Mouse (Mus musculus) liver, adult 2 months (tissue): ENCODE measurements around the gene Kcnq5. TPM values are rescaled to one million over a fixed set of nuclear protein-coding genes. Genes with fewer than 3 reads are reported as not detected.

ENCODE experiments used
- DNase-seq: peaks from one replicate; pipeline ENCODE4 v3.0.0-alpha.2; 2011; ENCODE audit warnings: low read depth, low spot score; ENCODE audit errors: extremely low read depth
- H3K27ac ChIP-seq: fragments of 200-500 bp; replicated peaks from 2 replicates; pipeline ENCODE4 v1.5.1; 2012; ENCODE audit warnings: low read depth, mild to moderate bottlenecking, control low read depth, inconsistent platforms, low read length; ENCODE audit not compliant: insufficient read depth
- H3K27me3 ChIP-seq: fragments of 200-500 bp; 2 replicates; pipeline ENCODE4 v1.6.1; 2012; ENCODE audit warnings: mild to moderate bottlenecking, moderate library complexity, low read length, inconsistent platforms; ENCODE audit not compliant: control insufficient read depth, insufficient read depth
- H3K36me3 ChIP-seq: fragments of 200-500 bp; 2 replicates; pipeline ENCODE4 v1.6.1; 2012; ENCODE audit warnings: low read length, inconsistent platforms; ENCODE audit not compliant: control insufficient read depth, insufficient read depth
- H3K4me1 ChIP-seq: fragments of 200-500 bp; 2 replicates; pipeline ENCODE4 v1.6.1; 2011; ENCODE audit warnings: low read length; ENCODE audit not compliant: control insufficient read depth, insufficient read depth
- H3K4me3 ChIP-seq: fragments of 200-500 bp; 2 replicates; pipeline ENCODE4 v1.5.1; 2011; ENCODE audit warnings: low read depth, mild to moderate bottlenecking, control low read depth, low read length, moderate library complexity; ENCODE audit not compliant: insufficient read depth
- H3K79me2 ChIP-seq: fragments of 200-500 bp; 2 replicates; pipeline ENCODE4 v1.6.1; 2012; ENCODE audit warnings: inconsistent platforms, mild to moderate bottlenecking, low read length, moderate library complexity; ENCODE audit not compliant: control insufficient read depth, insufficient read depth
- H3K9ac ChIP-seq: fragments of 200-500 bp; 2 replicates; pipeline ENCODE4 v1.6.1; 2012; ENCODE audit warnings: low read depth, mild to moderate bottlenecking, control low read depth, inconsistent platforms, low read length
- CTCF ChIP-seq: fragments of 200-500 bp; IDR thresholded peaks from 2 replicates; pipeline ENCODE4 v1.5.1; 2011; ENCODE audit warnings: low read depth, low read length, control low read depth
- POLR2A ChIP-seq: fragments of 200-500 bp; IDR thresholded peaks from 2 replicates; pipeline ENCODE4 v1.6.1; 2011; ENCODE audit warnings: low read length, control low read depth; ENCODE audit not compliant: insufficient read depth; ENCODE audit errors: extremely low read depth
- WGBS: fragments of 180-500 bp; shearing (Covaris S2); methylation state at CpG from one replicate; pipeline ENCODE4 v1.1.7; 2018; 5-methylcytosine and 5-hydroxymethylcytosine counted together
- polyA plus RNA-seq: library from polyadenylated mRNA; depleted of rRNA; stranded (reverse); fragments of >200 nt; gene quantifications from 2 replicates; pipeline ENCODE4 v1.2.3, GENCODE M21; 2012
- total RNA-seq: library from RNA; depleted of rRNA; stranded (reverse); fragments of >200 nt; gene quantifications from 2 replicates; pipeline ENCODE4 v1.2.3, GENCODE M21; 2014

Gene Kcnq5
- total and polyA plus RNA-seq, 2 experiments = 0.09 TPM

DNA sequence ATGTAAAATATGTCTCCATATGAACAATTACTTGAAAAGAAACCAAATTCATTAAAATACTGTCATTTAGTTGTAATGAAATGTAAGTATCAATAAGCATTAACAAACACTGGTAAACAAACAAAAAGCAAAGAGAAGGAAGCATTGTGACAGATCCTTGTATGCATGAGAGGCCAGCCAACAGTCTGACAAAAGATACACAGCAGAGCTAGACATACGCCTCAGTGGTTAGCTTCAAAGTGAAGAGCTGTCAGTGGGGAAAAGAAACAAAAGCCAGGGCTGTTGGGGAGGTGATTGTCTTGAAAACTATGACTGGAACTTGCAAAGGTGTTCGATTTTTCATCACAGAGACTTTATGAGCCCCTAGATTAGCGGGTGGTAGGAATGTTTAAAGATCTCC, 78.0 kb downstream of the Kcnq5 start:
- TF ChIP-seq CTCF = no peak
- TF ChIP-seq POLR2A = no peak
- Histone ChIP-seq H3K36me3 (no peaks in the 10 kb centered on the region), H3K79me2 (no peaks in the 10 kb centered on the region), H3K4me3 (no peak overlapping the region), H3K9ac (no peak overlapping the region), H3K27me3 (no peaks in the 10 kb centered on the region), H3K4me1 (no peaks in the 10 kb centered on the region), H3K27ac (no peak overlapping the region)
- no peak for DNase-seq
- WGBS = 80% methylated on average over 3 of the region's 3 CpGs

DNA sequence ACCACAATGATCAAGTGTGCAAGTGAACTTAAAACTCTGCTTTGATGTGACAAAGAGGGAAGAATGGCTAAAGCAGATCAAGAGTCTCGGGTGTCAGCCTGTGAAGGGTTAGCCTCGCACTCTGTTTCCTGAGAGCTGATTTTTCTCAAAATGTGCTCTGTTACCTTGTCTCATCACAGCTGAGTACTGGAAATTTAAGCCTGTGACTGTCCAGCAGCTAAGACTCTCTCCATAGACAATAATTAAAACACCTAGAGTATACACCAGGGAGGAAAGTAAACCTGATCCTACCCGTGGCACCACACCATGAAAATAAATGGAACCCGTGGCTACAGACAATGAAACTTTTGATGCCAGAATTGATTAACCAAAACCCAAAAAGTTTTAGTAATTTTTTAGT, 90.9 kb downstream of the Kcnq5 start:
- Histone ChIP-seq H3K27me3 (no peaks in the 10 kb centered on the region), H3K27ac (no peak overlapping the region), H3K9ac (no peak overlapping the region), H3K4me1 (no peaks in the 10 kb centered on the region), H3K36me3 (no peaks in the 10 kb centered on the region), H3K4me3 (no peak overlapping the region), H3K79me2 (no peaks in the 10 kb centered on the region)
- WGBS = 62% methylated on average over 4 of the region's 4 CpGs
- TF ChIP-seq POLR2A (no peak), CTCF (no peak)
- no peak for DNase-seq

DNA sequence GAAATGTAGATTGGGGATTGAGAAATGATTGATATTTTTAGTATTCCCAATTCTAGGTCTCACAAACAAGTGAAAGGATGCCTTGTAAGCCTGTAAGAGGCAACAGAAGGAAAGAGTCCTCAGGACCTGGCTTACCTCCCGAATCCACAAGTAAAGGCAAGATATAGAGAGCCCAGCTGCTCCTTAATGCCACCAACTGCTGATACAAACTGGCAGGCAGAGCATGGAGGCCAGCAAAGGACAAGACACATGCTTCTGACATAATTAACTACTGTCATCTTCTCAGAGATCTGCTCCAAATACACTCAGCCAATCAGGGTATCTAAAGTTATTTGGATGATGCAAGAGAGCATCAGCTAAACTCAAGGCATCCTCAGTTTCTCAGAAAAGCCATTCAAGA, 93.3 kb downstream of the Kcnq5 start:
- Histone ChIP-seq H3K36me3 (no peaks in the 10 kb centered on the region), H3K4me1 (no peaks in the 10 kb centered on the region), H3K4me3 (no peak overlapping the region), H3K27me3 (no peaks in the 10 kb centered on the region), H3K9ac (no peak overlapping the region), H3K79me2 (no peaks in the 10 kb centered on the region), H3K27ac (no peak overlapping the region)
- no peak for TF ChIP-seq CTCF
- TF ChIP-seq POLR2A = no peak
- WGBS = 76% methylated on average over 1 of the region's 1 CpGs
- DNase-seq = no peak

DNA sequence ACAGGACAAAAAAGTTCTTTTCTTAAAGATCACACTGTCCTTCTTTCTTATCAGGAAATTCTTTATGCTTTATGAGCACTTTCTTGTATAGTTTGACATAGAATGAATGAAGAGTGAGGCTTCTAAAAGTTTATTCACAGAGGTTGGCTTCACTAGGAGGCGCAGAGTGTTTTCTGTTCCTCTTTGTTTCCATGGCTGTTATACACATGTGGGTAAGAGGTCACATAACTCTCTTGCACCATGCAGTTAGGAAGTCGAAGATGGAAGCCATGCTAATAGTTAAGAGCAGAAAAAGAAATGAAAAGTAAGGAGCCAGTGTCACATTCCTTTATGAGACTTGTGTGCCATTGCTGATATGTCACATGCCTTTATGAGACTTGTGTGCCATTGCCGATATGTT, 105.3 kb downstream of the Kcnq5 start:
- Histone ChIP-seq H3K4me1 (no peaks in the 10 kb centered on the region), H3K27ac (no peak overlapping the region), H3K9ac (no peak overlapping the region), H3K79me2 (no peaks in the 10 kb centered on the region), H3K4me3 (no peak overlapping the region), H3K27me3 (no peaks in the 10 kb centered on the region), H3K36me3 (no peaks in the 10 kb centered on the region)
- DNase-seq = no peak
- 71% methylated on average over 3 of the region's 3 CpGs for WGBS
- no peak for TF ChIP-seq CTCF

DNA sequence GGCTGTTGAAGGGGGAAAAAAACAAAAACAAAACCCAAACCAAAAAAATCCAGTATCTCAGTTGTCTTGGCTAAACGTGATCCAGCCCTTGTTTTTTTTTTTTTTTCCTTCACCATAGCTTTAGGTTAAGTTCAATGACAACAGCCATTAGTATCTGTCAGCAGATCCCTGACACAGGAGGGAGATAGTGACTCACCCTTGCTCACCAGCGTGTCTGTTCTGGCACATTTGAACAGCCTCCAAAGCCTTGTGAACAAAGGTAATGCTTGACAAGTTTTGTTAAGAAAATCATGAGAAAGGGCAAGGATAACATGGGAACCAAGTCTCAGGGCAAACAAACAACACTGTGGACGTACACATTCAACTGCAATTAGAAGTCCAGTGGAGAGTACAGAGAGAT, 123.2 kb downstream of the Kcnq5 start:
- DNase-seq = no peak
- TF ChIP-seq CTCF = no peak
- TF ChIP-seq POLR2A = no peak
- 51% methylated on average over 3 of the region's 3 CpGs for WGBS
- Histone ChIP-seq H3K4me1 (no peaks in the 10 kb centered on the region), H3K9ac (no peak overlapping the region), H3K27ac (no peak overlapping the region), H3K4me3 (no peak overlapping the region), H3K79me2 (no peaks in the 10 kb centered on the region), H3K27me3 (no peaks in the 10 kb centered on the region), H3K36me3 (no peaks in the 10 kb centered on the region)

DNA sequence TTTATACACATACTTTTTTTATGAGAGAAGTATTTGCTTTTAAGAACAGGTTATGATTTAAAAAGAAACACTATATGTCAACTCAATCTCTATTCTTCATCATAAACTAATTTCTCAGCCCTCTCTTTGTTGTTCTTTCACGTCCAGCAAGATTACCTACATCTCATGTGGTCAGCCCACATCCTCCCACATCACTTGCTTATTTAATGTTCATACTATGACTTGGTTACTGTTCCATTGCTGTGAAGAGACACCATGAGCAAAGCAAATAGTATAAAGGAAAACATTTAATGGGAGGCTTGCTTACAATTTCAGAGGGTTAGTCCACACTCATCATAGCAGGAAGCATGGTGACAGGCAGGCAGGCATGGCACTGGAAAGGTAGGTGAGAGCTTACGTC, 124.4 kb downstream of the Kcnq5 start:
- TF ChIP-seq CTCF (no peak), POLR2A (no peak)
- no peaks in the 10 kb centered on the region for H3K36me3 ChIP-seq
- no peaks in the 10 kb centered on the region for H3K79me2 ChIP-seq
- H3K9ac ChIP-seq = no peak overlapping the region
- no peak overlapping the region for H3K27ac ChIP-seq
- H3K27me3 ChIP-seq = no peaks in the 10 kb centered on the region
- no peak overlapping the region for H3K4me3 ChIP-seq
- DNase-seq = no peak
- H3K4me1 ChIP-seq = no peaks in the 10 kb centered on the region
- 70% methylated on average over 2 of the region's 2 CpGs for WGBS
